Mouse (Mus musculus) kidney, adult 2 months (tissue): ENCODE results near the gene Lama2.

Experiments
- CTCF ChIP-seq: fragments of 200-500 bp; conservative IDR thresholded peaks from 2 replicates; pipeline ENCODE4 v1.5.1; 2011; ENCODE audit warnings: low read depth, mild to moderate bottlenecking, control low read depth, low read length, moderate library complexity, mixed read lengths; ENCODE audit not compliant: insufficient read depth, insufficient read length
- POLR2A ChIP-seq: fragments of 200-500 bp; IDR thresholded peaks from one replicate; pipeline ENCODE4 v1.6.1; 2011; ENCODE audit warnings: low read depth, low read length, control low read depth

- TF ChIP-seq POLR2A = no peak
- no peak for TF ChIP-seq CTCF
These were observed 2.3 kb upstream of the Lama2 start for GRCm38 (mm10) chr10:27621697-27622449.
